Mouse (Mus musculus) gastrocnemius, adult 18-20 months (tissue): ENCODE measurements around the gene Cacna2d1. TPM values are rescaled to one million over a fixed set of nuclear protein-coding genes. Genes with fewer than 3 reads are reported as not detected.
A peak's percentile ranks its signal among the peaks of the same experiment; 100 is the strongest.

Experiments
- DNase-seq: peaks from one replicate; pipeline ENCODE4 v3.0.0; 2021; ENCODE audit warnings: low spot score
- long read RNA-seq, 2 experiments: library from polyadenylated mRNA; stranded (forward); transcript quantifications; one replicate each; pipeline ENCODE4 v2.0.0; 2021
- total RNA-seq, 2 experiments: library from RNA; stranded (reverse); gene quantifications; 2 replicates each; pipeline ENCODE4 v1.2.3; 2021

The Cacna2d1 gene
- total RNA-seq: 100 to 1,000 TPM; 235 to 243 TPM
- long read RNA-seq, experiment 1, transcript Cacna2d1-201 (39 exons, 3,933 nt): major isoform, 53 of 115 reads
- long read RNA-seq, experiment 1, partial matches to known transcripts: 32 of 115 reads
- long read RNA-seq, experiment 1, other reads (novel, unspliced or antisense): 30 of 115 reads
- long read RNA-seq, experiment 2, transcript Cacna2d1-201 (39 exons, 3,933 nt): major isoform, 29 of 78 reads
- long read RNA-seq, experiment 2, partial matches to known transcripts: 23 of 78 reads
- long read RNA-seq, experiment 2, other reads (novel, unspliced or antisense): 26 of 78 reads

DNA sequence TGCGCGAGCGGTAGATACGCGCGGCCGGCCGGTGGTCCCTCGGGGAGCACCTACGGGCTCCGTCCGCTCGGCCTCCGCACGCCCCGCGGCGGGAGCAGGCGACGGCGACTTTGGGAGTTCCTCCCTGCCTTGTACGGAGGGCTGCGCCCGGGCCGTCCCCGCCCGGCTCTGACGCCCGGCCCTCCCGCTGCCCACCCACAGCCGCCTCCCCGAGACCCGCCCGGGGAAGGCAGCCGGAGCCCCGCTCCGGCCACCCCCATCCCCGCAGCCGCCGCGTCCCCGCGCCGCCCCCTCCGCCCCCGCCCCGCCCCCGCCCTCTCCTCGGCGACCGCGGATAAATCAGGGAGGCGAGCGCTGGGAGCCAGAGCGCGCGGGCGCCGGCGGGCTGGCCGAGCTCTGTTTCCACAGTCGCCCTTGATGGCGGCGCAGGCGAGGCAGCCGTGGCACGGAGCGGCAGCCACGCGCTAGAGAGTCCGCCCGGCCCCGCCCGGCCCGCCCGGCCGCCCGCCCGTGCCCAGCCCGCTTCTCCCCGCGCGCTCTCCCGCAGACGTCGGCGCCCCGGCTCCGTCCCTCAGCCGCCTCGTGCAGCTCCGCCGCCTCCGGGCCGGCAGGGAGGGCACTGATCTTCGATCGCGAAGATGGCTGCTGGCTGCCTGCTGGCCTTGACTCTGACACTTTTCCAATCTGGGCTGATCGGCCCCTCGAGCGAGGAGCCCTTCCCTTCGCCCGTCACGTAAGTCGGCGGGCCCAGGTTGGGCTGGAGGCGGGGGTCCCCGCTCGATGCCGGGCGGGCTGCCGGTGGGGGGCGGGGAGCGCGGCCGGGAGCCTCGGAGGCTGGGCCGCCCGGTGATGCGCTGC, at the start of gene Cacna2d1:
Cacna2d1 (plus strand) TSS at position 316 of the 858 bp plus-strand sequence.
- DNase-seq: peak; percentile 58

DNA sequence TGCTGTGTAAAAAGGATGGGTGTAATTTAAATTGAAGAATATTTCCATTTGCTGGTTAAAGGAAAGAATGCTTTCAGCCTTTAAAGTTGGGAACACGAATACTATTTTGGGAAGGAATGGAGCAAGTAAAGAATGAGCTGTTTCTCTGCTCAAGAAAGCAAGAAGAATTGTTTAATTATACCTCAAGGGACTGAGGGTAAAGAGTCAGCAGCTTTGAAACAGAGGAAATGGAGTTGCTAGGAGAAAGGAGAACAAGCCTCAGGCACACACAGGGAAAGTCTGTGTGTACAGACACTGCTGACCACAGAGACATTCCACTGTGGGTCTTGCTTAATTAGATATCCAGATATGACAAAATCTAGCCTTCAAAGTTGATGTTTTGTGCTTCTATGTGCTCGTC, 39.4 kb upstream of the Cacna2d1 start:
- DNase-seq: no peak

GRCm38 (mm10) chr5:15896706-15897105, 37.8 kb upstream of the Cacna2d1 start:
- no peak for DNase-seq

GRCm38 (mm10) chr5:15906446-15906845, 28.0 kb upstream of the Cacna2d1 start:
- no peak for DNase-seq

DNA sequence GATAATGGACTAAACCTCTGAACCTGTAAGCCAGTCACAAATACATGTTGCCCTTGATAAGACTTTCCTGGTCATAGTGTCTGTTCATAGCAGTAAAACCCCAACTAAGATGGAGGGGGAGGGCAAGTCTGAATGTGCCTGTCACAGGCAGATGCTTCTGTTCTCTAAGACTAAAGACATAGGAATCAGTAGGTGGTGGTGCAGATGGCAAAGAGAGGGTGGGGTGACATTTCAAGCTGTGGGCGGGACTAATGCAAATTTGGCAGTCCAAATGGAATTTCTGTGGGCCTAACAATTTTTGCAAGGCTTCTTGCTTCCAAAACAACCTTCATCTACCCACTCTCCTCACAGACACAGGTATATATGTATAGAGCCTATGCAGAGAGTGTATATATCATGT, 19.6 kb upstream of the Cacna2d1 start:
- DNase-seq: no peak

DNA sequence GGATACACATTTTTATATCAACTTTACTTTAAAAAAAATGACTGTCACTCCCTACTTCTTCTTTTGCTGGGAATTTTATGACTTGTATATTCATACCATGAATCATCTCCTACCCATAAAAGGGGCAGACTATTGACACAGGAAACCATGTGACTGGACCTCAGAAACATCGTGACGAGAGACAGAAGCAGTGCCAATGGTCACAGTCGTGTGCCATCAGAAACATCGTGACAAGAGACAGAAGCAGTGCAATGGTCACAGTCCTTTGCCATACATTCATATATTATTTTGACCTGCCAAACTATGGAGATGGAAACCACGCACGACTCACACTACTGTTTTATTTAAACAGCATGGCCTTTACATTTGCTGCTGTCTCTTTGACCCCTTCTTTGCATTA, 6.0 kb upstream of the Cacna2d1 start:
- DNase-seq: no peak

DNA sequence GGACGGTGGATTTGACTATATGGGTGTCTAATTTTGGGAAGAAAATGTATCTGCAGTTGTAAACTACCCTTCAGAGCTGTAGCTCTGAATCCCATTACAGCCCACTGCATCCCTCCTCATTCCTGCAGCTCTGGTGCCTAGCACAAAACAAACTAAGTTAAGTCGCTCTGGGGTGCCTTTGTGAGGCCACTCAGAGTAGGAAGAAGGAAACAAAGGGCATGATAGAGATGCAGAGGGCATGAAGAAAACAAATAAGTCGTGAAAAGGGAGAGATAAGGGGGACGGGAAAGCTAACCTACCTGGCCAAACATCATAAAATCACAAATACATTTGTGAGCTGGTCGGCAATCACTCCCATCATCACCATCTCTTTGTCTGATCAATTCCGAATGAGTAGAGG, 1.5 kb upstream of the Cacna2d1 start:
- no peak for DNase-seq

GRCm38 (mm10) chr5:15933581-15934375, 713 bp upstream of the Cacna2d1 start:
- DNase-seq: no peak

DNA sequence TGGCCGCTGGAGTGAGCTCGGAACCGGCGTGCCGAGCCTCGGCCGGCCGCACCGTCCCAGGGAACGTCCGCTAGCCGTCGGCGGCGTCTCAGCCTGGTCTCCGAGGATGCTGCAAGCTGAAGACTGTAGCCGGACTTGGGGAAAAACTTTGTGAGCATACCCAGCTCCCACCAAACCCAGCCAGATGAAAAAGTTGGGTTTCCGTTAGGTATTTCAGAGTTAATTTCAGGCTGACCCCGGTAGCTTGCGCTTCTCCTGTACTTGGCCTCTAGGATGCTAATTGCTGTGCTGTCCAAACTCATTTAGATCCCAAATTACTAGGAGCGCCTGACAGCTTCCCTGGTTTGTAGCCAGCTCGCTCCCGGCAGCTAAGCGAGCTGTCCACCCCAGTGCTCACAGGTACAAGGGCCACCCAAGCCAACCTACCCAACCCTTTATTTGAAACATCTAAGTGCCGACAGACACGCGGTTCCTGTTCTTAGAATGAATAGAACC, 790 bp downstream of the Cacna2d1 start:
- DNase-seq: peak; percentile 37

DNA sequence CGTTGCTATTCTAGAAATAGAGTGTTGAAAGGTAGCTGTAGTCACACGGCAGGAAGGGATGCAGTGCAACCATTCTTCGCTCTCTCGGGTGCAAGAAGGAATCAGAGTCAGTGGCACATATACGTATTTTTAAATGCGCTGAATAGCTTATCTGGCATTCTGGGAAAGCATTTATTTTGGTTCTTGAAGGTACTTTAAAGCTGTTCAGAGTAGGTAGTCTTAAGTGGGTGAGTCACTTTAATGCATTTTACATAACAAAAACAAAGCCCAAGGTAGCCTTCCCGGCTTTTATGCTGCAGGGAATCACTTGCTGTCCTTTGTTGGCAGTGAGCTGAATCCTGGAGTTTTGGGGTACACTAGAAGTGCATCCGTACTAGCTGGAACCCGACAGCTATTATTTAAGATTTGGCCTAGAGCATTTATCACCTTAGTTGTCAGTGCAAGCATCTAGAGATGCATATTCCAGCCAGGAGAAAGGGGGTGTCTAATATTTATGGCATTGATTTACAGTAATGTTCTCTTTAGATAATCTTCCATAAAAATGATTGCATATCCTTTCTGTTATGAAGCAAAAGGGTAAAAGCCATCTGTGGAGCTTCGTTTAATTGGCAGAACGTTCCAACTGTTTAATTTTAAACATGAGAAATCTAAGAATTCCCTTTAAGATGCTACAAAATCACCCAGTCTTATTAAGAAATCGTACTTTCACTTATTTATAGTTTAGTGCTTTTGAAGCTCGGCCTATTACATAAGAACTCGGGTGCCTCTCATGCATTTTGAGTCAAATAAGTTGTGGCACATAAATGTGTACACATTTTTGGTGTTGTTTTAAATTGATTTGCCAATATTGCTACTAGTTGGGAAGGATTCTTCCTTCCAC, 1.6 kb downstream of the Cacna2d1 start:
- DNase-seq: no peak

DNA sequence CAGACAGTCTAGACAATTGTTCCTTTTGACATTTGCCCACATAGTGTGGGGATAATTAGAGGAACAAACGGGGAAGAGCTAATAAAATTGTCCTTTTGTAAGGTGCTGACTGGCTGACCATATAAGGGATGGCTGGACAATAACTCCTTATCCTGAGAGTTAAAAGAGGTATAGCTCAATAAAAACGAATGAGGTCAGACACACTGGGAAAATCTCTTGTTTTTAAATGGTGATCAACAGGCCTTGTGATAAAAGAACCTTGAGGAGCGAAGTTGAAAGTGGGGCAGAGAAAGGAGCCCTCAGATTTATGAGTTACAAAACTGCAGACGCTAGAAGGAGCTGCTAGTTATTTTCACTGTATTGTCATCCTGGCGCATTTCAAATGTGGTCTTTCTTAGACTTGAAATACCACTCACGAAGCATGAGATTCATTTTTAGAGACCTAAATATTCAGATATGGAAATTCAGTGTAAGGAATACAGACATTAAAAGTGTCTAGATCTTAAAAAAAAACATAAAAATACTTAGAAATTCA, 6.8 kb downstream of the Cacna2d1 start:
- no peak for DNase-seq

- DNase-seq: no peak
These were observed 7.6 kb downstream of the Cacna2d1 start for GRCm38 (mm10) chr5:15942051-15942450.

GRCm38 (mm10) chr5:15948290-15949037, 14.0 kb downstream of the Cacna2d1 start:
- no peak for DNase-seq

DNA sequence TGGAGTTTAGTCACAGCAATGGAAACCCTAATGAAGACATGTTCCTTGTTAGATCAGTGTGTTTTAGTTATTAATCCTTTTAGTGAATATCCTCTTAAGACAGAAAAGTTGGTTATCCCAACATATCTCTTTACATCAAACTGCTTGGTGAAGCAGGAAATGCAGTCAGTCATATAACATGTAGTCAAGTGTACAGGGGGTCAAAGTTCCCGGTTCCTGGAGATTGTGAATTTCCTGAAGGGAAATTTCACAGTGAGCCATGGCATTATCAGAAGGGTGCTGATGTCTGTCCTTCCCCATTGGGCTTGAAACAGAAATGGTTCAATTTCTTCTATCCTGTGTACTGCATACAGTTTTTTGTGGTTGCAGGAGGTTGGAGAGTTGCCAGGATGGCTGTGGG, 25.3 kb downstream of the Cacna2d1 start:
- DNase-seq: no peak

DNA sequence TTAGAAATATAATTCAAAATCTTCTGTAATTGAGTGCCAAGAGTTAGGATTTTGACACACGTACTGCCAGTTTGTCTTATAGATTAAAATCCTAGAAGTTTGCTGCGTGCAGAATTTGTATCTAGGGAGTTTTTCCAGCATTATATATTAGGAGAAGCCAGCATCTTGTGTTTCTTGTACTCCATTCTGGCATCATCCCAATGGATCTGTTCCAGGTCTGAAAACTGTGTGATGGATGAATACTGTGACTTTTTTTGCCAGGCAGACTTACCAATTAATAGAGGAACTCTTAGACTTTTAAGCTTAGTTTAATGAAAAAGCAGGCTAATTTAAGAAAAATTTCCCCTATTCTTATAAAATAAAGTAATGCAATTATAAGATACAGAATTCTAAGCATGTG, 27.4 kb downstream of the Cacna2d1 start:
- peak; percentile 24 for DNase-seq

GRCm38 (mm10) chr5:15966888-15967287, 32.4 kb downstream of the Cacna2d1 start:
- DNase-seq: peak; percentile 36

DNA sequence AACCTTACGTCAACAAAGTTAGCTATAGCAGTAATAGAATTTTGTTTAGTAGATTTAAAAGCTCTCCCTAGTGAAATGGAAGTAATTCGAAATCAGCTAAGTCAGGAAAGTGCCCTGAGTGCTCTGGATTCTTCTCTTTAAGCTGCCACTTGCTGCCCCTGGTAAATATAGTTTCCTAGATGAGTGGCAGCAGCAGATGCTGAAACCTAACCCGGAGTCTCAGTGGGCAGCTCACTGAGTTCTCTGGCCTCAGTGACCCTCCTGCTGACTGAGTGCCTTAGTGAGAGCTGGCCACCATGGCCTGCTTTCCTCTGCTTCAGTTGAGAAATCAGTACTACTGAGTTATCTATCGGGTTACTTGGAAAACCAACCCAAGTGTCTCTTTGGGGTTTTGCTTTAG, 37.3 kb downstream of the Cacna2d1 start:
- DNase-seq: peak; percentile 89

GRCm38 (mm10) chr5:15972351-15972750, 37.9 kb downstream of the Cacna2d1 start:
- peak; percentile 52 for DNase-seq

GRCm38 (mm10) chr5:15974652-15975051, 40.2 kb downstream of the Cacna2d1 start:
- DNase-seq: no peak

GRCm38 (mm10) chr5:15979225-15979624, 44.7 kb downstream of the Cacna2d1 start:
- DNase-seq: no peak
